Mouse (Mus musculus) layer of hippocampus, postnatal 14 days (tissue): ENCODE data around the gene Ap2s1. TPM values are rescaled to one million over a fixed set of nuclear protein-coding genes. Genes with fewer than 3 reads are reported as not detected.

Experiments used
- DNase-seq, 2 experiments: peaks; one replicate each; pipeline ENCODE4 v3.0.0; 2021 to 2022; ENCODE audit warnings: low spot score in 2 of 2, mixed read lengths in 1 of 2
- total RNA-seq, 2 experiments: library from RNA; stranded (reverse); gene quantifications; 2 replicates each; pipeline ENCODE4 v1.2.3; 2021

Gene Ap2s1
- total RNA-seq, 2 experiments from 2014 or later, result 337 to 357 TPM

DNA sequence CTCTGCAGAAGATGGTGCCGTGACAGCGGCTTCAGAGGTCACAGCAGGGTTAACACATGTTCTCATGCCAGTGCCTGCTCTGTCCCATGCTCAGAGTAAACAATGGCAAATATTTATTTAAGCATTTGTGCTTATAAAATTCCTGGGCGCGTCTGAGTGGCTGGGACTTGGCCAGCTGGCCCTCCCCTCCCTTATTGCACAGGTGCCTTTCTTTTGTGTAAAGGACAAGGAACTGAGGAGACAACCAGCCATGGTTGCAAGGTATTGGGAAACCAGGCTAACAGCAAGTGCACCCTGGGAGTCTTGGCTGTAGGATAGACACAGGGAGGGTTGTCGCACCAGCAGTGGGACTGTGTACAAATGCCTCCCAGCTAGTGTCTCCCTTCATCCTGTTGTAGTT, 54.1 kb downstream of the Ap2s1 start:
- no peak for DNase-seq

DNA sequence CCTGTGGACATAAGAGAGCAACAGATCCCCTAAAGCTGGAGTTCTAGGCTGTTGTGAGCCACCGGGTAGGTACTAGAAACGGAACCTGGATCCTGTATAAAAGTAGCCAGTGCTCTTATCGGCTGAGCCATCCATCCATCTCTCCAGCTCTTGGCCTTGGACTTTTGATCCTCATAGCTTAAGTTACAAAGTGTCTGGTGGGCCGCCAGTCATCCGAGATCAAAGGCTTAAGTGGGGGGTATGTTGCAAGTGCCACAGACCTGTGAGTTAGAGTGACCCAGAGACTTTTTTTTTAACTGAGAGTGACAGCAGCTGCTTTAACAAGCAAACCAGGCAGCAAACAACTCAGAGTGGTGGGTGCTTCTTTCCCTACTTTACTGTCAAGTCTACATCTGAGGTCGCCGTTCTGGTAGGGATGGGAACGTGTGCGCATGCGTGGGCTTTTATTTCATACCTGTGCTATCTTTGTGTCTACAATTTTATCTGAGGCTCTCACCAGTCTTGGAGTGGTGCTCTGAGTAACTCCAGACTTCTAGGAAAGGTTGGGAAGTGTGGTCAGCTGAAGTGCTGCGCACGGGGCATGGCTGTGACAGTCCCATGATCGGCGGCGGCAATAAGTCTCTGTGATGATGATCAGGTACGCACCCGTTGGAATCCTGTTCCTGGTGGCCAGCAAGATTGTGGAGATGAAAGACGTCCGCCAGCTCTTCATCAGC, 55.0 kb downstream of the Ap2s1 start:
- no peak for DNase-seq

DNA sequence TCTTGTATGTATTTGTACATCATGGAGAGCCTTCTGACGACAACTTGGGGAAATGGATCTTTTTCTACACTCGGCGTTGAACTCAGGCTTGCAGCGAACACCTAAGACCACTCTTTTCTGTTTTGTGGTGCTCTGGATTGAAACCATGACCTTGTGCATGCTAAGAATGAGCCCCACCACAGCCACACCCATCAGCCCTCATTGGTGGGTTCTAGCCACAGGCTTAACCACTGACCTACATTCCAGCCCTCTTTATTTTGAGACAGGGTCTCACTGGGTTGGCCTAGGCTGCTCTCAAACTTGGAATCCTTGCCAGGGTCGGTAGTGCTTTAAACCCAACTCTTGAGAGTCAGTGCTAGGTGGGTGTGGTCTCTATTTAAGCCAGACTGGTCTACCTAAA, 56.7 kb downstream of the Ap2s1 start:
- DNase-seq, result no peak

Other genes starting within 250 kb of the Ap2s1 start
- gene Arhgap35, start 123.4 kb upstream of the Ap2s1 start, total RNA-seq, result 100 to 1,000 TPM; 137 to 139 TPM
- not detected for gene Ceacam15, start 62.7 kb upstream of the Ap2s1 start, total RNA-seq
- gene Ceacam9, start 16.5 kb upstream of the Ap2s1 start, total RNA-seq, result not detected
- 1 to 10 TPM; 5.5 to 5.8 TPM for gene Slc1a5, start 42.9 kb downstream of the Ap2s1 start, total RNA-seq
- 100 to 1,000 TPM; 279 to 300 TPM for gene Strn4, start 77.5 kb downstream of the Ap2s1 start, total RNA-seq
- gene Fkrp, start 78.3 kb downstream of the Ap2s1 start, total RNA-seq, result 10 to 100 TPM; 45.9 to 46.2 TPM
- 1 to 10 TPM; 6.8 to 9.1 TPM for gene Prkd2, start 104.5 kb downstream of the Ap2s1 start, total RNA-seq
- 100 to 1,000 TPM; 115 to 120 TPM for gene Dact3, start 136.9 kb downstream of the Ap2s1 start, total RNA-seq
- 1 to 10 TPM; 1.5 to 1.9 TPM for gene Gng8, start 153.4 kb downstream of the Ap2s1 start, total RNA-seq
- gene Ptgir, start 168.1 kb downstream of the Ap2s1 start, total RNA-seq, result under 1 TPM in 1 of 2 experiments, not detected in 1; 0.28 TPM
- 1,000 to 10,000 TPM; 2,318 to 2,416 TPM for gene Calm3, start 185.7 kb downstream of the Ap2s1 start, total RNA-seq
- 100 to 1,000 TPM; 240 to 246 TPM for gene Pnmal2, start 206.3 kb downstream of the Ap2s1 start, total RNA-seq
- 10 to 100 TPM; 72.5 to 74.5 TPM for gene Pnmal1, start 221.3 kb downstream of the Ap2s1 start, total RNA-seq
- 10 to 100 TPM; 46.2 to 49.3 TPM for gene Gm42372, start 244.7 kb downstream of the Ap2s1 start, total RNA-seq